Mouse (Mus musculus): Measurements from ENCODE around the gene Pfkfb3. TPM values are rescaled to one million over a fixed set of nuclear protein-coding genes. Genes with fewer than 3 reads are reported as not detected.

Gene Pfkfb3
- polyA plus RNA-seq, 1 experiment from 2014 or later = 17.1 TPM

- Histone ChIP-seq H3K9ac (no peak overlapping the region), H3K4me1 (peaks cover 16% of the 10 kb centered on the region), H3K4me2 (no peak overlapping the region), H3K27ac (no peak overlapping the region), H3K36me3 (peaks cover 11% of the 10 kb centered on the region; the same call in 1 of the 2 replicates), H3K27me3 (replicated peaks) (no peaks in the 10 kb centered on the region), H3K9me3 (no peaks in the 10 kb centered on the region), H3K4me3 (replicated peaks) (no peak overlapping the region)
- WGBS = 76% methylated on average over 3 of the region's 3 CpGs
- ATAC-seq (ENCODE audit: insufficient read depth, low FRiP score, low read depth) = no peak
Measured at GRCm38 (mm10) chr2:11496601-11497031, 57.3 kb downstream of the Pfkfb3 start.

DNA sequence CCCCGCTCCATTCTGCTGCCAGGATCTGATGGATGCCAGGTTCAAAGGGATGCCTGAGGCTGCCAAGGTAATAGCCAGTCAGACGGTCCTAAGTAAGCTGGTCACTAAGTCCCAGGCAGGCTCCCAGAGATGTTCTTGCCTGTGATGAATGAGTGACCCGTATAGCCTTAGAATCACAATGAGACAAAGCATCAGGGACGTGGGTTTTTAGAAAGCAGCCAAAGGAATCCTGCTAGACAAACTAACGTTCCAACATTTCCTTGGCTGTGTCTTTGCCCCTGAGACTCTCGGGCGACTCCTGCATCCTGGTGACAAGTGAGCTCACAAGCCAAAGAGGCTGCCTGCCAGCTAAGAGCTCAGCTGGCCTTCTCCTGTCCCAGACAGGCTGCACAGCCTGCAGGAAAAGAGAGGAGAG, 59.0 kb downstream of the Pfkfb3 start:
- Histone ChIP-seq H3K4me2 (no peak overlapping the region), H3K4me1 (peaks cover 11% of the 10 kb centered on the region), H3K9me3 (no peaks in the 10 kb centered on the region), H3K9ac (no peak overlapping the region), H3K27ac (no peak overlapping the region), H3K36me3 (peaks cover 27% of the 10 kb centered on the region), H3K4me3 (replicated peaks) (no peak overlapping the region), H3K27me3 (replicated peaks) (no peaks in the 10 kb centered on the region)
- WGBS = 66% methylated on average over 7 of the region's 7 CpGs
- no peak for ATAC-seq (ENCODE audit: insufficient read depth, low FRiP score, low read depth)

DNA sequence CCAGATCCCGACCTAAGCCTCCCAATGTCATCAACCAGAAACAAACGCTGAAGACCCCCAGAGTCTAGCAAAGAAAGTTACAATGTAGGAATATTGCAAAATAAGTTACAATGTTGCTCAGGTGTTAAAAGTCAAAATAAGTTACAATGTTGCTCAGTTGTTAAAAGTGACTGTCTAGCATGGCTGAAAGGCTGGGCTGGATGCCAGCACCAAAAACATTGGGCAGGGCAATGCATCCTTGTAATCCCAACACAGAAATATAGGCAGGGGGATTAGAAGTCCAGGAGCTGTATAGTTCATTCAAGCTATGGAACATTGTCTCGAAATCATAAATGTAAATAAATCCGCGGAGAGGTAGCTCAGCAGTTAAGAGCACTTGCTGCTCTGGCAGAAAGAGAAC, 61.0 kb downstream of the Pfkfb3 start:
- no peak for ATAC-seq (ENCODE audit: insufficient read depth, low FRiP score, low read depth)
- no peak overlapping the region for H3K27ac ChIP-seq
- no peaks in the 10 kb centered on the region for H3K27me3 ChIP-seq (replicated peaks)
- 0 out of 2 replicates have a peak, but pooled peaks cover 5% of the 10 kb centered on the region for H3K4me1 ChIP-seq
- no peaks in the 10 kb centered on the region for H3K9me3 ChIP-seq
- H3K4me2 ChIP-seq = no peak overlapping the region
- no peak overlapping the region for H3K4me3 ChIP-seq (replicated peaks)
- H3K9ac ChIP-seq = no peak overlapping the region
- peaks cover 37% of the 10 kb centered on the region for H3K36me3 ChIP-seq
- WGBS = 86% methylated on average over 5 of the region's 5 CpGs

GRCm38 (mm10) chr2:11491471-11491870, 62.4 kb downstream of the Pfkfb3 start:
- Histone ChIP-seq H3K36me3 (peaks cover 41% of the 10 kb centered on the region), H3K9me3 (no peaks in the 10 kb centered on the region), H3K4me3 (replicated peaks) (no peak overlapping the region), H3K27me3 (replicated peaks) (no peaks in the 10 kb centered on the region), H3K4me1 (0 out of 2 replicates have a peak, but pooled peaks cover under 1% of the 10 kb centered on the region), H3K4me2 (no peak overlapping the region), H3K27ac (no peak overlapping the region), H3K9ac (no peak overlapping the region)
- no peak for ATAC-seq (ENCODE audit: insufficient read depth, low FRiP score, low read depth)
- whole genome bisulfite sequencing = 83% methylated on average over 3 of the region's 3 CpGs

GRCm38 (mm10) chr2:11490554-11490953, 63.3 kb downstream of the Pfkfb3 start:
- no peaks in the 10 kb centered on the region for H3K9me3 ChIP-seq

DNA sequence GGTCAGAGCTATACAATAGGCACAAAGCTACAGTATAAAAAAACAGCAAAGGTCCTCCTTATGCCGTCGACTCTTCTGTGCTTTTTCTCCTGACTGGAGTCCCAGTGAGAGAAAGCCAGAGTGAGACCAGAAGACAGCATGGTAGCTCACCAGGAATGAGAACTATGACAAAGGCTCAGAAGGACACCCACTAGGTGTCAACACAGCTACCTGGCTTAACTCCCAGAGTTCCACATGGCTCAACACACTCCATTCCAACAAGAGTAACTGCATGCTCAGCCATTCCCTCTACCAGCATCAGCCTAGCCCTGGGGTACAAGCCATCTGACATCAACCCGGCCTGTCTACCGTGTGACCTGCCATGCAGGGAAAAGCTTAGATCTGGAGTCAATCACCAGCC, 70.7 kb downstream of the Pfkfb3 start:
- no peak overlapping the region for H3K27ac ChIP-seq
- no peaks in the 10 kb centered on the region for H3K27me3 ChIP-seq (replicated peaks)
- H3K9me3 ChIP-seq = no peaks in the 10 kb centered on the region
- no peak overlapping the region for H3K9ac ChIP-seq
- 86% methylated on average over 4 of the region's 4 CpGs for whole genome bisulfite sequencing
- ATAC-seq (ENCODE audit: insufficient read depth, low FRiP score, low read depth) = no peak
- H3K4me1 ChIP-seq = no peaks in the 10 kb centered on the region
- peaks cover 75% of the 10 kb centered on the region for H3K36me3 ChIP-seq
- H3K4me3 ChIP-seq (replicated peaks) = no peak overlapping the region
- H3K4me2 ChIP-seq = no peak overlapping the region

More at GRCm38 (mm10) chr2:11490554-11490953, 63.3 kb downstream of the Pfkfb3 start:
- Histone ChIP-seq H3K27ac (no peak overlapping the region), H3K4me3 (replicated peaks) (no peak overlapping the region), H3K27me3 (replicated peaks) (no peaks in the 10 kb centered on the region), H3K9ac (no peak overlapping the region), H3K4me1 (no peaks in the 10 kb centered on the region), H3K36me3 (peaks cover 44% of the 10 kb centered on the region), H3K4me2 (no peak overlapping the region)
- WGBS = 82% methylated on average over 4 of the region's 4 CpGs
- ATAC-seq (ENCODE audit: insufficient read depth, low FRiP score, low read depth) = no peak

- no peaks in the 10 kb centered on the region for H3K9me3 ChIP-seq
- no peaks in the 10 kb centered on the region for H3K27me3 ChIP-seq (replicated peaks)
- 82% methylated on average over 7 of the region's 7 CpGs for WGBS
- H3K36me3 ChIP-seq = peaks cover 68% of the 10 kb centered on the region
- no peak overlapping the region for H3K9ac ChIP-seq
- H3K27ac ChIP-seq = no peak overlapping the region
- H3K4me3 ChIP-seq (replicated peaks) = no peak overlapping the region
- no peak overlapping the region for H3K4me2 ChIP-seq
- H3K4me1 ChIP-seq = no peaks in the 10 kb centered on the region
- no peak for ATAC-seq (ENCODE audit: insufficient read depth, low FRiP score, low read depth)
Measured at GRCm38 (mm10) chr2:11482364-11482763, 71.5 kb downstream of the Pfkfb3 start.

- H3K9ac ChIP-seq = no peak overlapping the region
- no peak overlapping the region for H3K4me2 ChIP-seq
- H3K4me1 ChIP-seq = no peaks in the 10 kb centered on the region
- H3K4me3 ChIP-seq (replicated peaks) = no peak overlapping the region
- H3K27me3 ChIP-seq (replicated peaks) = no peaks in the 10 kb centered on the region
- 66% methylated on average over 2 of the region's 2 CpGs for WGBS
- no peak overlapping the region for H3K27ac ChIP-seq
- no peak for ATAC-seq (ENCODE audit: insufficient read depth, low FRiP score, low read depth)
- no peaks in the 10 kb centered on the region for H3K9me3 ChIP-seq
- peaks cover 65% of the 10 kb centered on the region for H3K36me3 ChIP-seq
Measured at GRCm38 (mm10) chr2:11478960-11479359, 74.9 kb downstream of the Pfkfb3 start.

DNA sequence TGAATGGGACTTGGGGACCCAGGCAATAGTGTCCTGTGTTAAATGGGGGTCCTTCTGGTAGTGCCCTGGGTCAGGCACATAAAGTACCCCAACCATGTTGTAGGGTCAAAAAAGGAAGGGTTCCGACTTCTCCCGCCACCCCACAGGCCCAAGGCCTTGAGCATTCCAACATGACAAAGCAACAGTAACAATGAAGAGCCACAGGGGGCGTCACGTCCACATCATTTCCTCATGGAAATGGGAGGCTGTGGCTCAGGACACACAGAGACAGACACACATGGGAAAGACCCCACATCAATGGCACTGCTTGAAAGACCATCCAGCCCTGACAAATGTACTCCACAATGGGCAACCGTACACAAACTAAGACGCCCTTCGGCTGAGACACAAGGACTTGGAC, 78.6 kb downstream of the Pfkfb3 start:
- 96% methylated on average over 7 of the region's 7 CpGs for WGBS
- H3K27me3 ChIP-seq (replicated peaks) = no peaks in the 10 kb centered on the region
- peaks cover 51% of the 10 kb centered on the region for H3K36me3 ChIP-seq

GRCm38 (mm10) chr2:11464661-11465099, 89.2 kb downstream of the Pfkfb3 start:
- Histone ChIP-seq H3K4me3 (replicated peaks) (no peak overlapping the region), H3K9me3 (no peaks in the 10 kb centered on the region), H3K27me3 (replicated peaks) (no peaks in the 10 kb centered on the region), H3K4me2 (no peak overlapping the region), H3K36me3 (no peaks in the 10 kb centered on the region), H3K27ac (no peak overlapping the region), H3K9ac (no peak overlapping the region), H3K4me1 (no peaks in the 10 kb centered on the region)
- ATAC-seq (ENCODE audit: insufficient read depth, low FRiP score, low read depth) = peak; percentile 39; the same call in 1 of the 2 replicates
- 40% methylated on average over 3 of the region's 3 CpGs for WGBS

More for the DNA sequence above, 78.6 kb downstream of the Pfkfb3 start:
- Histone ChIP-seq H3K9ac (no peak overlapping the region), H3K9me3 (no peaks in the 10 kb centered on the region), H3K27ac (no peak overlapping the region), H3K4me2 (no peak overlapping the region), H3K4me3 (replicated peaks) (no peak overlapping the region), H3K4me1 (no peaks in the 10 kb centered on the region)
- no peak for ATAC-seq (ENCODE audit: insufficient read depth, low FRiP score, low read depth)

- ATAC-seq (ENCODE audit: insufficient read depth, low FRiP score, low read depth) = no peak
- H3K9ac ChIP-seq = no peak overlapping the region
- H3K36me3 ChIP-seq = no peaks in the 10 kb centered on the region
- H3K9me3 ChIP-seq = no peaks in the 10 kb centered on the region
- no peak overlapping the region for H3K4me3 ChIP-seq (replicated peaks)
- H3K4me2 ChIP-seq = no peak overlapping the region
- H3K27ac ChIP-seq = no peak overlapping the region
- H3K27me3 ChIP-seq (replicated peaks) = no peaks in the 10 kb centered on the region
- 57% methylated on average over 3 of the region's 3 CpGs for WGBS
- H3K4me1 ChIP-seq = no peaks in the 10 kb centered on the region
Measured at GRCm38 (mm10) chr2:11460976-11461375, 92.9 kb downstream of the Pfkfb3 start.

DNA sequence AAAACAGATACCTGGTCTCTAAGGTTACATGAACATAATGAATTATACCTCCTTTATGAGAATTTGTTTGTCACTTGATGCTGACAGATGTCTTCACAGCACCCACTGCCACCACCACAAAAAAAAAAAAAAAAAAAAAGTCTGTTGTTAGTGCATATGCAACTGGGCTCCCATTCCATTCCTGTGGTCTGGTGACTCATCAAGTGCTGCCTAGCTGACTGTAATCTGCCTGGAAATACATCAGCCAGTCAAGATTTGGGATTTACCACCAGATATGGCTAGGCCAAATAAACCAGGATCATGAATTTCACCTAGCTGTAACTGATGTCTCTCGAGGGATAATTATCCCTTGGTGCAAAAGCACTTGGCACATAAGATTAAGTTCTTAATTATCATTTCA, 95.4 kb downstream of the Pfkfb3 start:
- Histone ChIP-seq H3K9me3 (no peaks in the 10 kb centered on the region), H3K27ac (no peak overlapping the region), H3K36me3 (no peaks in the 10 kb centered on the region), H3K9ac (no peak overlapping the region), H3K4me2 (no peak overlapping the region), H3K4me1 (no peaks in the 10 kb centered on the region), H3K27me3 (replicated peaks) (no peaks in the 10 kb centered on the region), H3K4me3 (replicated peaks) (no peak overlapping the region)
- WGBS = 76% methylated on average over 1 of the region's 1 CpGs
- no peak for ATAC-seq (ENCODE audit: insufficient read depth, low FRiP score, low read depth)

DNA sequence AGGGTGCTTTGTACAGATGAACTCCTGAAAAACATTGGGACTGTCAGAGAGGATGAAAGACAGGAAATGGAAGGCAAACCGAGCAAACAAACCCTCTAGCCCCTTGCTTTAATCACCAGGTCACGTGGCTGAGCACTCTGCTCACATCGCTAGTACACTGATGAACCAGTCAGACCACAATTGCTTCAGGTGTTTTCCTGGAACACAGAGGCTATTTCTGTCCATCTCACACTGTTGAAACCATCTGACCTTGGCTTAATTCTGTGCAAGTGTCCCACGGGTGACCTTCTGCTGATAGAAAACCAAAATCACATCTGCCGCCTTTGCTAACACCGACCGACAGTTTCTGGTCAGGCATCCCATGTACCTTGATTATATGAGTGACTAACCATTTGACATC, 96.0 kb downstream of the Pfkfb3 start:
- ATAC-seq (ENCODE audit: insufficient read depth, low FRiP score, low read depth) = peak; percentile 85
- no peaks in the 10 kb centered on the region for H3K9me3 ChIP-seq

More for the DNA sequence above, 96.0 kb downstream of the Pfkfb3 start:
- 50% methylated on average over 7 of the region's 7 CpGs for WGBS
- Histone ChIP-seq H3K27me3 (replicated peaks) (no peaks in the 10 kb centered on the region), H3K4me2 (no peak overlapping the region), H3K9ac (no peak overlapping the region), H3K27ac (no peak overlapping the region), H3K36me3 (no peaks in the 10 kb centered on the region), H3K4me3 (replicated peaks) (no peak overlapping the region), H3K4me1 (no peaks in the 10 kb centered on the region)
